Mouse (Mus musculus) left cerebral cortex, postnatal 14 days (tissue): Measurements from ENCODE around the gene Xpc. TPM values are rescaled to one million over a fixed set of nuclear protein-coding genes. Genes with fewer than 3 reads are reported as not detected.

Experiments
- DNase-seq, 2 experiments: peaks; one replicate each; pipeline ENCODE4 v3.0.0; 2021 to 2022; ENCODE audit warnings: low spot score in 2 of 2, mixed read lengths in 1 of 2
- intact Hi-C: fragments of 180-260 bp; cut with DNase I; formaldehyde crosslinking; loops from one replicate; pipeline ENCODE4 v1.15.1; 2025
- total RNA-seq, 2 experiments: library from RNA; stranded (reverse); gene quantifications; 2 replicates each; pipeline ENCODE4 v1.2.3; 2021

Gene Xpc
- total RNA-seq, 2 experiments from 2014 or later: 10.6 TPM

DNA sequence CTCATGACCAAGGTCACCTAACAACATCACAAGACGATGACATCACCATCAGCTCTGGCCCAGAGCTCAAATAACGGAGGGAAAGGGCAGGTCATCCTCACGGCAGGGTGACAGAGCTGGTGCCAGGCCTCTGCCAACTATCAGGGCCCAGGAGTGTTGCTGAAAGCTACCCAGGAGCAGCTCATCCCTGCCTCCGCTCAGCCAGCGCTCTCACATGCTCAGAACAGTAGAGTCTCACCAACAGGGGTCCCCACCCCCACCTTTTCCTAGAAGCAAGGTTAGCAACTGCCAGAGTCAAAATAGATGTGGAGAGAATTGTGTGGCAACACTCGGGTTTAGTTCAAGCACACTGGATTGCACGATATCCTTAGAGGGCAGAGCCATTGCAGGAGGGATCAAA lies 12.6 kb upstream of the Xpc start:
- DNase-seq: no peak
- intact Hi-C loops: loop anchor here (5.0 kb wide), 1 partner anchor 154 kb away; the partner anchor contains the start of gene Slc6a6

DNA sequence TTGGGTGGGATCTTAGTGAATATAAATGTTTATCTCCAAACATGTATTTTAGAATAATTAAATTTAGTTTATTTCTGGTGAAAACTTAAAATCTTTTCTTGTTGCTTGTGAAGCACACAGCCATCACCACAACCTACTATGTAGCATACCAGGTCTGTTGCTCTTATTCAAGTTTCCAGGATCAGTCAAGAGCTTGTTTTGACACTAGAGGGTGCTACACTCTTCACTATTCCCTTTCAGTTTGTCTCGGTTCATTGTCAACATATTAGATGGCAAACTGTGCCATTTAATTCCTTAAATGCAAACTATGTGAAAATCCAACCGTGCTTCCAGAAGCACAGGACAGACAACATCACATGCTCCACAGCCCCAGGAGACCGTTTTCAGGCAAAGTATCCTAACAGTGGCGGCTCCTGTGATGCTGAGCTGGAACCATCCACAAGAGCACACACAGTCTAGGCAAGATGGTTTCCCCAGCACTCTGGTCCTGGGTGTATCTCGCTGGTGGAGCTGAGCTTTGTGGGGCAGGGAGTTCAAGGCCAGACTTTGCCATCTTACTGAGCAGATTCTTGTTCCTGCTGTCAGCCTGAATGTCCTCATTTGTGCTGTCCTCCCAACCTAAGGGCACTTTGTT lies 11.7 kb upstream of the Xpc start:
- intact Hi-C loops: loop anchor here (1.0 to 5.0 kb wide), 2 partner anchors 155 to 214 kb away; partner anchors contain the start of gene Slc6a6
- DNase-seq: peak; percentile 46 to 84

- no peak for DNase-seq
- intact Hi-C loops: loop anchor here (5.0 kb wide), 1 partner anchor 157 kb away; the partner anchor contains the start of gene Slc6a6
These were observed 9.9 kb upstream of the Xpc start for GRCm38 (mm10) chr6:91525544-91525943.

GRCm38 (mm10) chr6:91522816-91523215 lies 7.1 kb upstream of the Xpc start:
- intact Hi-C loops: no loop called here

GRCm38 (mm10) chr6:91518454-91519020 lies 2.8 kb upstream of the Xpc start:
- intact Hi-C loops: no loop called here
- DNase-seq: peak; percentile 12 to 57

More at GRCm38 (mm10) chr6:91522816-91523215, 7.1 kb upstream of the Xpc start:
- no peak for DNase-seq

DNA sequence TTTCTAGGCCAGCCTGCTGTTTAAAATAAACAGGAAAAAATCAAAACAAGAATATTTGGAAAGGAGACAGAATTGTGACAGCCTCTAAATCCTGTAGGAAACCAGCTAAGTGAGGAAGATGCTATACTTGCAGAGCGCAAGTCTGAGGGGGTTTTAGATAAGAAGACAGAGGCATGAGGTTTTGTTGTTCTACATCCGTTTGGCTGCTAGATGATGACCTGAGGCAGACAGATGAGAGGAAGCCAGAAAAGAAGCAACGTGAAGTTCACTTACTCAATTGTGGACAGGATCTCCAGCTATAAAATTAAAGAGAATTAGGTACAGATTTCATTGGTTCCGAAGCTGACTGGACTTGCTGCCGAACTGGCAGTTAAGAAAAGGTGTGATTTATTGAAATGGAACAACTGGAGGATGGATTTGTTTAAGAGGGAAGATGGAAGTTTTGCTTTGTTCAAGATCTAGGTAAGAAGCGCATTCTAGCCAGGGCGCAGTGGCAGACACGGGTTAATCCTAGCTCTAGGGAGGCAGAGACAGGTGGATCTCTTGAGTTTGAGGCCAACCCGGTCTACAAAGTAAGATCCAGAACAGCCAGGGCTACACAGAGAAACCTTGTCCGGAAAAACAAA lies 838 bp downstream of the Xpc start:
- DNase-seq: no peak
- intact Hi-C loops: no loop called here

DNA sequence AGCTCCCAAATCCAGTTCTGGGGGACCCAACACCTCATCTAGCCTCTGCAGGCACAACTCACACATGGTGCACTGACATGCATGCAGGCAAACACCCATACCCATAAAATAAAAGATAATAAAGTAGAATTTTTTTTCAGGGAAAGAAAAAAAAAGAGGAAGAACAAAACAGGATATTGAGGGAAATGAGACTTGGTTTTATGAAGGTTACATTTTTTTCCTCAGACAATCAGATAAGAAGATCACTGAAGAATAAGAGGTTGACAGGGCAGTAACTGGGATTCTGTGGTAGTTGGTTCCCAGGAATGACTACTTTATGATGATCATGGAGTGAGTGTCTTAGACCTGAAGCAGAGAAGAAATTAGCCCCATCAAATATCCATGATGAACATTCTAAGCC lies 1.6 kb downstream of the Xpc start:
- DNase-seq: no peak
- intact Hi-C loops: no loop called here

- intact Hi-C loops: no loop called here
- no peak for DNase-seq
These were observed 5.5 kb downstream of the Xpc start for GRCm38 (mm10) chr6:91510211-91510610.

- intact Hi-C loops: no loop called here
- peak in 1 of 2 experiments; percentile 60 for DNase-seq
These were observed 6.4 kb downstream of the Xpc start for GRCm38 (mm10) chr6:91509326-91509725.

DNA sequence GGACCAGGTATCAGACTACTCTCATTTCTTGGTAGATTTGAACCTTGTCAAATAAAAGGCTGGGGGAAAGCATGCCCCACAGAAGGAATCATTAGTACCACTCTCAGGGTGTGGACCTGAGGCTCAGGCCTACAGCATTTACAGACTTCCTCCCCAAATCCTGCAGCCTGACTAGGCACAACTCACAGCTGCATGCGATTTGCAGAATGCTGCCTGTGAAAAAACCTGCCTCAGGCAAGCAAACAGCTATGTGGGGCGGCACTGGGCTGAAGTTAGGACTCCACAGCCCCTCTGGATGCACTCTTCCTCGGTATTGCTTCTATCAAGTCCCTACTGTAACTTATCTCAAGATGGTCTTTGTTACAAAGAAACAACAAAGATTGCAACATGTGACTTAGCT lies 7.6 kb downstream of the Xpc start:
- intact Hi-C loops: no loop called here
- DNase-seq: no peak

- intact Hi-C loops: no loop called here
These were observed 9.7 kb downstream of the Xpc start for GRCm38 (mm10) chr6:91506036-91506435.

GRCm38 (mm10) chr6:91503302-91503701 lies 12.4 kb downstream of the Xpc start:
- intact Hi-C loops: no loop called here
- no peak for DNase-seq

More at GRCm38 (mm10) chr6:91506036-91506435, 9.7 kb downstream of the Xpc start:
- no peak for DNase-seq

- DNase-seq: no peak
- intact Hi-C loops: no loop called here
These were observed 21.2 kb downstream of the Xpc start for GRCm38 (mm10) chr6:91494526-91494925.

GRCm38 (mm10) chr6:91493053-91493452 lies 22.6 kb downstream of the Xpc start:
- intact Hi-C loops: no loop called here
- no peak for DNase-seq

- intact Hi-C loops: no loop called here
- DNase-seq: no peak
These were observed 24.7 kb downstream of the Xpc start for GRCm38 (mm10) chr6:91491004-91491403.

GRCm38 (mm10) chr6:91489872-91490271 lies 25.8 kb downstream of the Xpc start:
- intact Hi-C loops: no loop called here
- peak; percentile 35 to 42 for DNase-seq

- intact Hi-C loops: no loop called here
- DNase-seq: peak; percentile 19 to 83
These were observed 27.0 kb downstream of the Xpc start for GRCm38 (mm10) chr6:91488496-91489212.

GRCm38 (mm10) chr6:91486736-91487453 lies 28.8 kb downstream of the Xpc start:
- intact Hi-C loops: no loop called here
- no peak for DNase-seq

DNA sequence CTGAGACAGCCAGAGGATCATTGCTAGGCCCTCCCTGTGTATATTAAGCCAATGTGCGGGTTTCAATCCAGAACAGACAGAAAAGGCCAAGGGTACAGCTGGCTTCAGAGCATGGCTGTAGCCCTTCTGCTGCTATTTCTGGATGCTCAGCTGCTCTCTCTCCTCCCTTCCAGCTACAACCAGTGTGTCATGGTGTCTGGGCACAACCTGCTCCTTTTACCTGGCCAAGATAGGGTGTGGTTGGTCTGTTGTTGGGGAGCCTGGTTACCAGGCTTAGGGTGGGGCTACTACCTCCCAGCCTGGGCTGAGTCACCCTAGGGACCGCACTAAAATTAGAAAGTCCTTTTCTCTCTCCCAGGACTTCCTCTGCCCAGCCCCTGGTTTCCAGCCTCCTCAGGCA lies 32.3 kb downstream of the Xpc start:
- intact Hi-C loops: no loop called here

More for the DNA sequence above, 32.3 kb downstream of the Xpc start:
- no peak for DNase-seq
